Mouse (Mus musculus): ENCODE measurements at regions not wholly inside any gene's neighbourhood (a gene's known extent, or its start where the extent isn't known, plus 50 kb on each side); places are given as distances from the start of the nearest gene placed in this dataset.

DNA sequence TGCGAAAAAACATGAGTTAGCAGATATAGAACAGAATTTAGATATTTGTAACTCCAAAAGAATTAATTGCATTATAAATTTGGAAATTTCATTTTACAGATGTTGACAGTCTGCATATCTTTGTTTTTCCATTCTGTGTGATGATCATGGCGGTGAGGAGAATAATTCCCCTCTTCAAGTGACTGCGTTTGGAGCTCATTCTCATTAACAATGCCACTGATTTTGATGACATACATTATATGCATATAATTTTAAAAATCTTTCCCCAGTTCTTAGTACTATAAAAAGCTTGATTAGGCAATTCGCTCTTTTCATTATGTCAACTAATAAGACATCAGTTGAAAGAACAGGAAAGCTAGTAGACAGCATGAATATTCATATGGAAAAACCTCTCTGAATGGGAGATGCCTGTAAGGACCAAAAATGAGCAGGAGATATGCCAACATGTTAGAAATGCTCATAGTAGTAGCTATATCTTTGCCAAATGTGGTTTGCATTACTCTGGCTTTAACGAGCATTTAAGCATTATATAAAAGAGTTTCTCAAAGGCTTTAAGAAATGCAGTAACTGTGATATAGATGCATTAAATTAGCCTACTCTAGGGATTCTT lies 849.2 kb upstream of the Cldn34c4 start:
- no peaks in the 10 kb centered on the region for H3K9me3 ChIP-seq
- 86% methylated on average over 5 of the region's 5 CpGs for WGBS
- H3K4me1 ChIP-seq: no peaks in the 10 kb centered on the region
- H3K9ac ChIP-seq (replicated peaks): no peak overlapping the region
- no peak overlapping the region for H3K4me3 ChIP-seq
- no peak for ATAC-seq (ENCODE audit: low FRiP score, low read depth)
- no peak overlapping the region for H3K4me2 ChIP-seq (replicated peaks)
- H3K27ac ChIP-seq (replicated peaks): no peak overlapping the region
- no peaks in the 10 kb centered on the region for H3K27me3 ChIP-seq
- H3K36me3 ChIP-seq: no peaks in the 10 kb centered on the region

DNA sequence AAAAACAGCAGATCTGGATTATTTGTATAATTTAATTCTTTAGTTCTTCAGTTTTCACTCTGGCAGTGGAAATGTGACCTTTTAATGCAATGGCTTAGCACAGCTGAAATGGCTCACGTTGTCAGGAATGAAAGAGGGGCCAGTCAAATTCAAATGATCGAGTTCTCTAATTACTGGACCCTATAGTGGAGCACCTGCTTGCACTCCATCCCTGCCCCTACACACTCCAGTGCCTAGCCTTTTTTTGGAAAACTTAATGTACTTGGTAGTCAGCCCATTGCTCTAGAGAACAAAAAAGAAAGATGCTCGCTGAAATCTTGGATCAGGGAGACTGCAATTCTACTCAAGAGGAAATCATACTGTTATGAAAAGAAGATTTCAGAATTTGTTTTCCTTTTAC lies 841.0 kb upstream of the Cldn34c4 start:
- no peak for ATAC-seq (ENCODE audit: low FRiP score, low read depth)
- 24% methylated on average over 3 of the region's 3 CpGs for WGBS

DNA sequence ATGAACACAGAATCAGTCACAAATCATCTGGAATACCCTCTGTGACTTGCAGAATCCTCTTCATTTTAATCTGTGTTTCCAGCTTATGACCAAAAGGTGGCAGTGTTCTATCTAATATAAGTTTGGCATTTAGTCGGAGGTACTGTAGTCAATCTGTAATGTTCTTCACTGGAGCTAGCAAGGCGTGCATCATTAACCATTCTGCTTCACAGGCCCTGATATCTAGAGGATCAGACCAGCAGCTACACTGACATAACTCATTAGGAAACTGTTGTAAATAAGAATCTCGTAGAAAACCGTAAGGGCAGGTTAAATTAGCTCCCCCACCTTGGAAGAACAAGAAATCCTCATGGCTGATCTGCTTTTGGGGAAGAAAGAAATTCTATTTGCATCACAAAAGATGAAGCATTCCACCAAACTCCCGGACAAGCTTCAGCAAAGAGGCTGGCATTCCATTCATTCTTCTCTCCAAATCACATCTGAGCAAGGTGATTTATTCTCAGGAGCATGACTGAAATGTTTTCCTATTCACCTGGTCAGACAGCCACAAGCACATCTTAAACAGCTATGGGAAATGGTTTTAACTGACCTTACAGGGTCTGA lies 840.0 kb upstream of the Cldn34c4 start:
- Histone ChIP-seq H3K27ac (replicated peaks) (no peak overlapping the region), H3K4me3 (no peak overlapping the region)
- 9% methylated on average over 5 of the region's 5 CpGs for WGBS

More for the DNA sequence above, 841.0 kb upstream of the Cldn34c4 start:
- H3K4me3 ChIP-seq: no peak overlapping the region
- no peaks in the 10 kb centered on the region for H3K4me1 ChIP-seq
- H3K27me3 ChIP-seq: no peaks in the 10 kb centered on the region
- H3K4me2 ChIP-seq (replicated peaks): no peak overlapping the region
- no peaks in the 10 kb centered on the region for H3K36me3 ChIP-seq
- H3K9me3 ChIP-seq: no peaks in the 10 kb centered on the region
- no peak overlapping the region for H3K9ac ChIP-seq (replicated peaks)
- H3K27ac ChIP-seq (replicated peaks): no peak overlapping the region

More for the DNA sequence above, 840.0 kb upstream of the Cldn34c4 start:
- Histone ChIP-seq H3K9ac (replicated peaks) (no peak overlapping the region), H3K9me3 (no peaks in the 10 kb centered on the region), H3K36me3 (no peaks in the 10 kb centered on the region), H3K27me3 (no peaks in the 10 kb centered on the region), H3K4me2 (replicated peaks) (0 out of 2 replicates have a peak overlapping the region, but pooled peaks have one; percentile 17), H3K4me1 (no peaks in the 10 kb centered on the region)
- peak; percentile 81; the same call in 1 of the 2 replicates for ATAC-seq (ENCODE audit: low FRiP score, low read depth)
